Mouse (Mus musculus) spleen, adult 2 months (tissue): Measurements from ENCODE around the gene Kcna1.

Source experiments
- CTCF ChIP-seq: fragments of 200-500 bp; IDR thresholded peaks from 2 replicates; pipeline ENCODE4 v1.5.1; 2011; ENCODE audit warnings: mild to moderate bottlenecking, inconsistent platforms; ENCODE audit not compliant: insufficient read depth, insufficient read length, insufficient replicate concordance; ENCODE audit errors: extremely low read depth
- POLR2A ChIP-seq: fragments of 200-500 bp; IDR thresholded peaks from 2 replicates; pipeline ENCODE4 v1.6.1; 2011; ENCODE audit warnings: low read depth, low read length, inconsistent platforms

- TF ChIP-seq CTCF = no peak
- TF ChIP-seq POLR2A = no peak
These were observed 27.7 kb downstream of the Kcna1 start for GRCm38 (mm10) chr6:126618455-126618854.
